Mouse (Mus musculus) limb, embryonic 14.5 days (tissue): Measurements from ENCODE around the gene Gk5. TPM values are rescaled to one million over a fixed set of nuclear protein-coding genes. Genes with fewer than 3 reads are reported as not detected.
A peak's percentile ranks its signal among the peaks of the same experiment; 100 is the strongest.

ENCODE experiments used
- ATAC-seq: fragments of 200-750 bp; cut with Nextera tagmentation; 2 replicates; pipeline ENCODE4 v1.8.0; 2017; ENCODE audit warnings: low read depth, moderate number of reproducible peaks, moderate TSS enrichment; ENCODE audit not compliant: low FRiP score
- DNase-seq: peaks from one replicate; pipeline ENCODE4 v3.0.0-alpha.2; 2015; ENCODE audit warnings: low spot score
- H3K27ac ChIP-seq: fragments of 300-500 bp; sonication (generic); replicated peaks from 2 replicates; pipeline ENCODE4 v1.5.1; 2014; ENCODE audit warnings: low read depth, mild to moderate bottlenecking, low read length, moderate library complexity, mixed read lengths
- H3K27me3 ChIP-seq: fragments of 300-500 bp; sonication (generic); 2 replicates; pipeline ENCODE4 v1.6.1; 2014; ENCODE audit warnings: low read length, mixed read lengths; ENCODE audit not compliant: control insufficient read depth, insufficient read depth
- H3K36me3 ChIP-seq: fragments of 300-500 bp; sonication (generic); 2 replicates; pipeline ENCODE4 v1.6.1; 2014; ENCODE audit warnings: mild to moderate bottlenecking, low read length, moderate library complexity, mixed read lengths; ENCODE audit not compliant: control insufficient read depth, insufficient read depth
- H3K4me1 ChIP-seq: fragments of 300-500 bp; sonication (generic); 2 replicates; pipeline ENCODE4 v1.6.1; 2014; ENCODE audit warnings: antibody characterized with exemption, low read length, mixed read lengths; ENCODE audit not compliant: control insufficient read depth, insufficient read depth
- H3K4me2 ChIP-seq: fragments of 300-500 bp; sonication (generic); replicated peaks from 2 replicates; pipeline ENCODE4 v1.6.1; 2014; ENCODE audit warnings: low read depth, mild to moderate bottlenecking, low read length, moderate library complexity; ENCODE audit not compliant: severe bottlenecking
- H3K4me3 ChIP-seq: fragments of 300-500 bp; sonication (generic); replicated peaks from 2 replicates; pipeline ENCODE4 v1.5.1; 2014; ENCODE audit warnings: low read length
- H3K9ac ChIP-seq: fragments of 300-500 bp; sonication (generic); 2 replicates; pipeline ENCODE4 v1.6.1; 2014; ENCODE audit warnings: mild to moderate bottlenecking, low read depth, low read length, moderate library complexity; ENCODE audit not compliant: severe bottlenecking
- H3K9me3 ChIP-seq: fragments of 300-500 bp; sonication (generic); 2 replicates; pipeline ENCODE4 v1.6.1; 2016; ENCODE audit warnings: low read length; ENCODE audit not compliant: control insufficient read depth
- POLR2A ChIP-seq: fragments of 200-500 bp; IDR thresholded peaks from 2 replicates; pipeline ENCODE4 v1.8.0; 2012; ENCODE audit warnings: inconsistent platforms, mild to moderate bottlenecking, moderate library complexity, borderline replicate concordance; ENCODE audit not compliant: insufficient read depth, insufficient read length; ENCODE audit errors: extremely low read depth
- WGBS: fragments of 180-500 bp; shearing (Covaris S2); extraction: QIAGEN DNeasy Blood & Tissue Kit; methylation state at CpG from one replicate; pipeline ENCODE4 v1.1.7; 2014; 5-methylcytosine and 5-hydroxymethylcytosine counted together
- polyA plus RNA-seq, 2 experiments: library from polyadenylated mRNA; depleted of rRNA in 1 of 2; stranded (reverse) in 1 of 2; unstranded in 1 of 2; fragments of >200 nt; fragmentation: Nextera tagmentation in 1 of 2; extraction: Ambion mirVana in 1 of 2; gene quantifications; 2 replicates each; pipeline versions ENCODE4 v1.2.1 to v1.2.3; 2012 to 2014

The Gk5 gene
- polyA plus RNA-seq, 2 experiments, result 5.8 to 8.4 TPM

- Histone ChIP-seq H3K4me3 (no peak overlapping the region), H3K9me3 (no peaks in the 10 kb centered on the region), H3K4me1 (no peaks in the 10 kb centered on the region), H3K4me2 (no peak overlapping the region), H3K27me3 (no peaks in the 10 kb centered on the region), H3K27ac (no peak overlapping the region), H3K36me3 (0 out of 2 replicates have a peak, but pooled peaks cover 3% of the 10 kb centered on the region), H3K9ac (no peak overlapping the region)
- no peak for TF ChIP-seq POLR2A
- ATAC-seq (no peak), DNase-seq (no peak)
- WGBS, result 77% methylated on average over 7 of the region's 7 CpGs
These were observed 16.3 kb downstream of the Gk5 start for GRCm38 (mm10) chr9:96135461-96135860.

- no peak overlapping the region for H3K4me2 ChIP-seq
- H3K36me3 ChIP-seq, result no peaks in the 10 kb centered on the region; the same call in 1 of the 2 replicates
- no peak overlapping the region for H3K9ac ChIP-seq
- DNase-seq (peak; percentile 0), ATAC-seq (no peak)
- H3K9me3 ChIP-seq, result no peaks in the 10 kb centered on the region
- no peak overlapping the region for H3K4me3 ChIP-seq
- no peak for TF ChIP-seq POLR2A
- 94% methylated on average over 9 of the region's 9 CpGs for WGBS
- H3K27me3 ChIP-seq, result no peaks in the 10 kb centered on the region
- no peaks in the 10 kb centered on the region for H3K4me1 ChIP-seq
- H3K27ac ChIP-seq, result no peak overlapping the region
These were observed 19.8 kb downstream of the Gk5 start for GRCm38 (mm10) chr9:96138958-96139357.

GRCm38 (mm10) chr9:96139876-96140275, 20.7 kb downstream of the Gk5 start:
- no peaks in the 10 kb centered on the region; the same call in 1 of the 2 replicates for H3K36me3 ChIP-seq
- WGBS, result 42% methylated on average over 5 of the region's 5 CpGs
- H3K27ac ChIP-seq, result no peak overlapping the region
- TF ChIP-seq POLR2A, result no peak
- ATAC-seq, result no peak
- no peak for DNase-seq
- no peak overlapping the region for H3K4me3 ChIP-seq
- no peak overlapping the region for H3K9ac ChIP-seq
- H3K4me2 ChIP-seq, result no peak overlapping the region
- H3K4me1 ChIP-seq, result no peaks in the 10 kb centered on the region
- no peaks in the 10 kb centered on the region for H3K27me3 ChIP-seq
- H3K9me3 ChIP-seq, result no peaks in the 10 kb centered on the region

GRCm38 (mm10) chr9:96140931-96141330, 21.8 kb downstream of the Gk5 start:
- no peaks in the 10 kb centered on the region for H3K4me1 ChIP-seq
- H3K9me3 ChIP-seq, result no peaks in the 10 kb centered on the region
- H3K27ac ChIP-seq, result no peak overlapping the region
- no peak for TF ChIP-seq POLR2A
- H3K9ac ChIP-seq, result no peak overlapping the region
- no peak for DNase-seq
- peaks cover 3% of the 10 kb centered on the region; the same call in 1 of the 2 replicates for H3K36me3 ChIP-seq
- no peak for ATAC-seq
- no peak overlapping the region for H3K4me3 ChIP-seq
- WGBS, result 76% methylated on average over 7 of the region's 7 CpGs
- no peaks in the 10 kb centered on the region for H3K27me3 ChIP-seq
- H3K4me2 ChIP-seq, result no peak overlapping the region

GRCm38 (mm10) chr9:96142499-96142898, 23.3 kb downstream of the Gk5 start:
- no peaks in the 10 kb centered on the region for H3K4me1 ChIP-seq
- no peaks in the 10 kb centered on the region for H3K9me3 ChIP-seq
- H3K27ac ChIP-seq, result no peak overlapping the region
- no peak overlapping the region for H3K9ac ChIP-seq
- TF ChIP-seq POLR2A, result no peak
- ATAC-seq (no peak), DNase-seq (no peak)
- H3K4me2 ChIP-seq, result no peak overlapping the region
- no peaks in the 10 kb centered on the region for H3K27me3 ChIP-seq
- 82% methylated on average over 6 of the region's 6 CpGs for WGBS
- H3K4me3 ChIP-seq, result no peak overlapping the region
- H3K36me3 ChIP-seq, result peaks cover 10% of the 10 kb centered on the region; the same call in 1 of the 2 replicates

- WGBS, result 92% methylated on average over 4 of the region's 4 CpGs
- H3K9me3 ChIP-seq, result no peaks in the 10 kb centered on the region
- no peak for ATAC-seq
These were observed 24.5 kb downstream of the Gk5 start for GRCm38 (mm10) chr9:96143633-96144032.

More at GRCm38 (mm10) chr9:96143633-96144032, 24.5 kb downstream of the Gk5 start:
- no peak overlapping the region for H3K4me2 ChIP-seq
- DNase-seq, result no peak
- H3K9ac ChIP-seq, result no peak overlapping the region
- peaks cover 10% of the 10 kb centered on the region for H3K36me3 ChIP-seq
- H3K27me3 ChIP-seq, result no peaks in the 10 kb centered on the region
- no peak overlapping the region for H3K4me3 ChIP-seq
- H3K4me1 ChIP-seq, result no peaks in the 10 kb centered on the region
- no peak overlapping the region for H3K27ac ChIP-seq
- TF ChIP-seq POLR2A, result no peak
